Mouse (Mus musculus): ENCODE measurements around the gene Zfp512b.

Zfp512b gene

GRCm38 (mm10) chr2:181589011-181589731 lies 3.4 kb downstream of the Zfp512b start:
- no peak for DNase-seq

- no peak for DNase-seq
Observed at GRCm38 (mm10) chr2:181588229-181588780, 4.3 kb downstream of the Zfp512b start.

- no peak for DNase-seq
Observed at GRCm38 (mm10) chr2:181587796-181588195, 4.8 kb downstream of the Zfp512b start.

GRCm38 (mm10) chr2:181586124-181586523 lies 6.5 kb downstream of the Zfp512b start:
- no peak for DNase-seq

GRCm38 (mm10) chr2:181585506-181585905 lies 7.1 kb downstream of the Zfp512b start:
- no peak for DNase-seq

GRCm38 (mm10) chr2:181584411-181584942 lies 8.1 kb downstream of the Zfp512b start, which contains the start of gene Uckl1:
Uckl1 (minus strand) TSS chr2:181584892.
- no peak for DNase-seq

GRCm38 (mm10) chr2:181583460-181584257 lies 8.9 kb downstream of the Zfp512b start:
- no peak for DNase-seq

GRCm38 (mm10) chr2:181582939-181583338 lies 9.7 kb downstream of the Zfp512b start:
- DNase-seq: no peak

GRCm38 (mm10) chr2:181582358-181582757 lies 10.2 kb downstream of the Zfp512b start:
- no peak for DNase-seq

GRCm38 (mm10) chr2:181581402-181582120 lies 11.0 kb downstream of the Zfp512b start:
- DNase-seq: peak; percentile 90

- peak; percentile 85 for DNase-seq
Observed at GRCm38 (mm10) chr2:181581016-181581401, 11.6 kb downstream of the Zfp512b start.

- DNase-seq: no peak
Observed at GRCm38 (mm10) chr2:181580131-181580772, 12.4 kb downstream of the Zfp512b start.

GRCm38 (mm10) chr2:181579681-181580080 lies 12.9 kb downstream of the Zfp512b start:
- DNase-seq: no peak

GRCm38 (mm10) chr2:181578790-181579618 lies 13.6 kb downstream of the Zfp512b start:
- no peak for DNase-seq

- DNase-seq: no peak
Observed at GRCm38 (mm10) chr2:181577981-181578581, 14.5 kb downstream of the Zfp512b start.

- no peak for DNase-seq
Observed at GRCm38 (mm10) chr2:181577126-181577525, 15.5 kb downstream of the Zfp512b start.

- DNase-seq: no peak
Observed at GRCm38 (mm10) chr2:181576613-181577012, 16.0 kb downstream of the Zfp512b start.

- no peak for DNase-seq
Observed at GRCm38 (mm10) chr2:181574921-181575545, 17.6 kb downstream of the Zfp512b start.

GRCm38 (mm10) chr2:181573961-181574360 lies 18.6 kb downstream of the Zfp512b start:
- no peak for DNase-seq

All from right cerebral cortex, adult 18-20 months (tissue).